Mouse (Mus musculus): Measurements from ENCODE around the gene Kcnk7. TPM values are rescaled to one million over a fixed set of nuclear protein-coding genes. Genes with fewer than 3 reads are reported as not detected.

Kcnk7 gene
- total and polyA plus RNA-seq, 2 experiments from 2014 or later = 0.30 TPM; not detected in 1

DNA sequence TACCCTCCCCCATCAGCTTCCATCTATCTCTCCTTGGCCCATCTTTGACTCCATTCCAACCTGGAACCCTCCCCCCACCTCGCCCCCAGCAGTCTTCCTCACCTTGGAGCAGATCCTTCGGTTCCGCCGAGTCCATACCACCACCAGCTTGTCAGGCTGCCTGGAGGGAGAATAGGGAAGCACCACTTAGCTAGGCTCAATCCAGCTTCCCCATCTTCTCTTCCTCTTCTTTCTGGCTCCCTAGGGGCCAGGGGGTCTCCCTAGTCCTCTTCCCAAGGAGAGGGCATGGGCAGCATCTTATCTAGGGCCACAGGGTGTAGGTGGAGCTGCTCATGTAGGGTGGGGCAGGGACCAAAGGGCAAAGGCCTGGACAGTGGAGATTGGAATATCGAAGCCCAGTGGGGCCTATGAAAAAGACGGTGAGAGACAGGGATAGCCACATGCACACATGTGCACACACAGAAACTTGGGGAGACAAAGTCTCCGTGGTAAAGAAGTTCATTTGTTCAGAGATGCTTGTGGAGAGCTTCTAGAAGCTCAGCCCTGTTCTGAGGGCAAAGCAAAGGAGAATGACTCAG lies 18.8 kb downstream of the Kcnk7 start:
- Histone ChIP-seq H3K4me3 (ENCODE audit: low read depth, low read length) (no peak overlapping the region), H3K27me3 (ENCODE audit: control insufficient read depth, insufficient read depth, low read length) (no peaks in the 10 kb centered on the region), H3K36me3 (replicated peaks; ENCODE audit: control insufficient read depth, insufficient read depth, low read length) (peaks cover 51% of the 10 kb centered on the region), H3K9ac (replicated peaks; ENCODE audit: low read depth, low read length) (no peak overlapping the region), H3K4me2 (ENCODE audit: low read depth, low read length) (no peak overlapping the region), H3K9me3 (replicated peaks; ENCODE audit: control insufficient read depth, low read length) (no peaks in the 10 kb centered on the region), H3K27ac (ENCODE audit: low read depth) (no peak overlapping the region), H3K4me1 (ENCODE audit: control insufficient read depth, insufficient read depth) (peaks cover 19% of the 10 kb centered on the region)
- WGBS = 79% methylated on average over 7 of the region's 7 CpGs
- no peak for DNase-seq (ENCODE audit: low spot score)
- no peak for TF ChIP-seq CTCF (IDR thresholded peaks at IDR 0.05; ENCODE audit: low read depth)
- no peak for TF ChIP-seq EP300 (IDR thresholded peaks at IDR 0.05; ENCODE audit: low read depth)
- ATAC-seq (ENCODE audit: insufficient read depth, low read depth) = no peak

DNA sequence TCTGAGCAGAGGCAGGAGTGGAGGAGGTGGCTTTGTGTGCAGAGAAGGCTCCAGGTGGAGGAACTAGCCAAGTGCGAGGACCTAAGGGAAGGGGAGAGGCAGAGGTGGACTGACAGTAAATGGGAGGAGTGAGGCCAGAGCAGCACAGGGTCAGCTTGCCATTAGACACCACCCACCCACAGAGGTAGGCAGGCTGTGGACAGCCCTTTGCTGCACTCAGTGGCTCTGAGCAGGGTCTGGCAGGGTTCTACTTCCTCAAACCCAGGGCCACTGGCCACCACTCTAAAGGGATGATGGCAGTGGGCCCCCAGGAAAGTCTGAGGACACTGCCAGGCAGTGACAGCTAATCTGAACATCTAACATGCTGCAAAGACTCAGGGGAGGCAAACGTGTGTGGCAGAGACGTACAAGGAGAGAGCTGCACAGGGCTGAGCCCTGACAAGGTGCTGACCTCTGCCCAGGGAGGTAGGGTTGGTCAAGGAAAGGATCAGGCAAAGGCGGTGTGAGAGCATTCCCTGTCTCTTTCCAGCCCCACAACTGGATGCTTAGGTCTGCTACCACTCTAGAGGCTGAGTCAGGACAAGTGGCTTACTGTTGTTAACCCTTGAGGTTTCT lies 19.9 kb downstream of the Kcnk7 start:
- ATAC-seq (ENCODE audit: insufficient read depth, low read depth) (no peak), DNase-seq (ENCODE audit: low spot score) (no peak)
- peak overlapping the region; percentile 95 for H3K27ac ChIP-seq (ENCODE audit: low read depth)
- H3K9ac ChIP-seq (replicated peaks; ENCODE audit: low read depth, low read length) = peak overlapping the region; percentile 85
- no peaks in the 10 kb centered on the region for H3K9me3 ChIP-seq (replicated peaks; ENCODE audit: control insufficient read depth, low read length)
- H3K4me3 ChIP-seq (ENCODE audit: low read depth, low read length) = peak overlapping the region; percentile 65
- 30% methylated on average over 4 of the region's 4 CpGs for WGBS
- peaks cover 28% of the 10 kb centered on the region for H3K4me1 ChIP-seq (ENCODE audit: control insufficient read depth, insufficient read depth)
- no peaks in the 10 kb centered on the region for H3K27me3 ChIP-seq (ENCODE audit: control insufficient read depth, insufficient read depth, low read length)
- H3K4me2 ChIP-seq (ENCODE audit: low read depth, low read length) = peak overlapping the region; percentile 86
- TF ChIP-seq EP300 (IDR thresholded peaks at IDR 0.05; ENCODE audit: low read depth) (no peak), CTCF (IDR thresholded peaks at IDR 0.05; ENCODE audit: low read depth) (no peak)
- peaks cover 40% of the 10 kb centered on the region for H3K36me3 ChIP-seq (replicated peaks; ENCODE audit: control insufficient read depth, insufficient read depth, low read length)

DNA sequence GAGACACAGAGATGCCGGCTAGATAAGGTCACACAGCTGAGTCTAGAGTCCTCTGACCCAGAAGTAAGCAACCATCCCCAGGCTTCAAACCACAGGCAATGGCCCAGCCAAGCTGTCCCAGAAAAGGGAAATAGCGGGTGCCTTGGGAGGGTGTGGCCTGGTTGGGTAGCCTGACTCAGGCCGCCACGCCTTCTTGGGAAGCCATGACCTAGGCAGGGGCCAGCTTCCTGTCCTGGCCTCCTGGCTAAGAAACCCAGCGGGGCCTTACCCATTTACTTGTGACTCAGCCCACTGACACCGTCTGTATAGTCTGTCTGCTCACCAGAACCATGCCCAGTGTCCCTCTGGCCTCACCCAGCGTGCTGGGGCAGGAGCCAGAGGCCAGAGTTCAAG lies 20.4 kb downstream of the Kcnk7 start:
- peak; percentile 28 for ATAC-seq (ENCODE audit: insufficient read depth, low read depth)

DNA sequence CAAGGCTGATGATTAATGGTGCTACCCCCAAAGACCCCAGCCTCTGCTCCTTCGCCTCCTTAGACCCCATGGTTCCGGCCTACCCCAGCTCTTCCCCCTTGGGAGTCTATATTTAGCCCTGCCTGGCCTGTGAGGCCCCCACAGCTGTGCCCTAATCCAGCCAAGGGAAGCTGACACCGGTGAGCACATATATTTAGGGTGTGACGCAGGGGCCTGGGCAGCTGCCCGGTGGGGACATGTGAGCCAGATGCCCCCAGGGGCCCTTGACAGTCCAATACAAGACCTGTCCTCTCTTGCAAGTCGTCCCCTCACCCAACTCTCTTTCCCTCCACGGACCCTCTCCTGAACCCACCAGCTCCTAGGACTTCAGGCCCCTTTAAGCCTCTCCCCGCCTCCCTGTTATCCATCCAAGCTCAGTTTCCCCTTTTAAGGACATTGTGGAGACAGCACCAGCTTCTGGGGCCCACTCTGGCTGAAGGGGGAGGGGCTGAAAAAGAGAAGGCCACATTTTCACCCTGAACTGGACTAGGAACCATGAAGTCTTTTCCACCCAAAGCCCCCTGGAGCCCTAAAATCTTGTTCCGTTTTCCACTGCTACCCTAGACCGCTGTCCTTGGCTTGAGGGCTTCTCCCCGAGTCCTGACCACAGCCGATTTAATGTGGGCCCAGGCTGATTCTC lies 21.0 kb downstream of the Kcnk7 start:
- DNase-seq (ENCODE audit: low spot score) (peak; percentile 90), ATAC-seq (ENCODE audit: insufficient read depth, low read depth) (peak; percentile 84)
- no peaks in the 10 kb centered on the region for H3K27me3 ChIP-seq (ENCODE audit: control insufficient read depth, insufficient read depth, low read length)
- TF ChIP-seq CTCF (IDR thresholded peaks at IDR 0.05; ENCODE audit: low read depth) = no peak
- TF ChIP-seq EP300 (IDR thresholded peaks at IDR 0.05; ENCODE audit: low read depth) = peak; percentile 80
- H3K4me2 ChIP-seq (ENCODE audit: low read depth, low read length) = peak overlapping the region; percentile 86
- peak overlapping the region; percentile 85 for H3K9ac ChIP-seq (replicated peaks; ENCODE audit: low read depth, low read length)
- WGBS = 9% methylated on average over 12 of the region's 12 CpGs
- peak overlapping the region; percentile 65 for H3K4me3 ChIP-seq (ENCODE audit: low read depth, low read length)
- H3K27ac ChIP-seq (ENCODE audit: low read depth) = peak overlapping the region; percentile 95
- H3K4me1 ChIP-seq (ENCODE audit: control insufficient read depth, insufficient read depth) = peaks cover 28% of the 10 kb centered on the region
- peaks cover 29% of the 10 kb centered on the region for H3K36me3 ChIP-seq (replicated peaks; ENCODE audit: control insufficient read depth, insufficient read depth, low read length)
- no peaks in the 10 kb centered on the region for H3K9me3 ChIP-seq (replicated peaks; ENCODE audit: control insufficient read depth, low read length)

More for the DNA sequence above, 20.4 kb downstream of the Kcnk7 start:
- H3K9ac ChIP-seq (replicated peaks; ENCODE audit: low read depth, low read length) = peak overlapping the region; percentile 85
- peak overlapping the region; percentile 65 for H3K4me3 ChIP-seq (ENCODE audit: low read depth, low read length)
- peaks cover 28% of the 10 kb centered on the region for H3K4me1 ChIP-seq (ENCODE audit: control insufficient read depth, insufficient read depth)
- 12% methylated on average over 7 of the region's 7 CpGs for WGBS
- peak; percentile 63 for DNase-seq (ENCODE audit: low spot score)
- H3K9me3 ChIP-seq (replicated peaks; ENCODE audit: control insufficient read depth, low read length) = no peaks in the 10 kb centered on the region
- H3K36me3 ChIP-seq (replicated peaks; ENCODE audit: control insufficient read depth, insufficient read depth, low read length) = peaks cover 35% of the 10 kb centered on the region
- H3K4me2 ChIP-seq (ENCODE audit: low read depth, low read length) = peak overlapping the region; percentile 86
- peak overlapping the region; percentile 95 for H3K27ac ChIP-seq (ENCODE audit: low read depth)
- TF ChIP-seq CTCF (IDR thresholded peaks at IDR 0.05; ENCODE audit: low read depth) = no peak
- TF ChIP-seq EP300 (IDR thresholded peaks at IDR 0.05; ENCODE audit: low read depth) = no peak
- H3K27me3 ChIP-seq (ENCODE audit: control insufficient read depth, insufficient read depth, low read length) = no peaks in the 10 kb centered on the region

DNA sequence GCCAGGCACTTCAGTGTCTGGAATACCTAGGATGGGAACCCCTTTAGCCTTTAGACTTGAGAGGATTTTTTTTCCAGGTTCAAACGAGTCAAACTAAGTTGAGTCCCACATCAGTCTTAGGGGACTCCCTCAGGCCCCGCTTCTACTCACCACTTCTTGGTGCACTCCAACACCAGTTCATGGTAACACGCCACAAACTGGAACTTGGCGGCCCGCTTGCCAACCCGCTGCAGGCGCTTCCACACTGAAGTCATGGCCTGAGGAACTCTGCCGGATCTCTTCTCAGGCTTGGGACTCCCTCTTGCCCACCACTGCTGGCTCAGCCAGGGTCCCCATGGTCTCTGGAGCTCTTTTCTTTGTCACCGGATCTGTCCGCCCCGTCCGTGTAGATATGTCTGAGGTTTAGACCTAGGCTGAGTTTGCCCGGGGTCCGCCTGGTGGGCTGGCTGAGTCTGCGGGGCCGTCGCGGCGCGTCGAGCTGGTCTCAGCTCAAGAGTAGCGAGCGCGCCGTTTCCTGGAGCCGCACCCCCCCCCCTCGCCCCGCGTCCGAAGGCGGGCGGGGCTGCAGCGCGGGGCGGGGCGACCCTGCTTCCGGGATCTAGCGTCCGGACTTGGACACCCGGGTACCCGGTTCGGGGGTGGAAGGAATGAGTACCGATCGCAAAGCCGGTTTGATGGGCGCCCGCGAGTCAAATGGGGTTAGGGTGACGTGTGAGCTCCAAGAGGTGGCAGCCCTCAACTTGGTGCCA lies 21.8 kb downstream of the Kcnk7 start, which contains the start of gene Ehbp1l1:
Gene Ehbp1l1 (minus strand): TSS at position 551 of the 749 bp plus-strand sequence.
- no peak for TF ChIP-seq CTCF (IDR thresholded peaks at IDR 0.05; ENCODE audit: low read depth)
- TF ChIP-seq EP300 (IDR thresholded peaks at IDR 0.05; ENCODE audit: low read depth) = no peak; the same call in 1 of the 2 replicates
- H3K4me2 ChIP-seq (ENCODE audit: low read depth, low read length) = peak within 1 kb of the TSS; percentile 86
- H3K9me3 ChIP-seq (replicated peaks; ENCODE audit: control insufficient read depth, low read length) = no peaks in the 10 kb centered on the region
- H3K4me3 ChIP-seq (ENCODE audit: low read depth, low read length) = peak within 1 kb of the TSS; percentile 65
- H3K4me1 ChIP-seq (ENCODE audit: control insufficient read depth, insufficient read depth) = peaks cover 31% of the 10 kb centered on the region
- H3K9ac ChIP-seq (replicated peaks; ENCODE audit: low read depth, low read length) = peak within 1 kb of the TSS; percentile 85
- 1% methylated on average over 49 of the region's 49 CpGs for WGBS
- H3K27ac ChIP-seq (ENCODE audit: low read depth) = peak within 1 kb of the TSS; percentile 95
- peaks cover 21% of the 10 kb centered on the region for H3K36me3 ChIP-seq (replicated peaks; ENCODE audit: control insufficient read depth, insufficient read depth, low read length)
- peak; percentile 64 for DNase-seq (ENCODE audit: low spot score)
- peak; percentile 34 for ATAC-seq (ENCODE audit: insufficient read depth, low read depth)
- H3K27me3 ChIP-seq (ENCODE audit: control insufficient read depth, insufficient read depth, low read length) = no peaks in the 10 kb centered on the region
